In the genomic region with DNA sequence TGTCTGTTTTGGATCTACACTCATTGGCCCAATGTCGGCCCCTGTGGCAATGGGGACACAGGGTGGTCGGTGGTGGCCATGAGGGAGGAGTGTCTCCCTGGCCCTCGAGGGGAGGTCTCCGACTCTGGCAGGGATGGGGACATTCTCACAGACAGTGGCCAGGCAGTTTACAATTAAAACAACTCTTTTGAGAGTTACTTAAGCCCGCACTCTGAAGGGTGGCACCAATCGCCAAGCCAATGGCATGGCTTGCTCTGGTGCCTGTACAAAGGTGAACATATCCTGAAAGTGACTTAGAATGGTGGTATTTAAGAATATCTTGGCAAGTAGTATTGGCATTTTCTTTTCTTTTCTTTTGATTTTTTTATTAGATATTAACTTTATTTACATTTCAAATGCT, we compare ENCODE assay signal across 31 mouse cellular contexts.
"Had no signal": no experiment of that assay in that cellular context is flagged by ENCODE, and none has a peak within 500 bp of the region (broad histone marks: within the 10 kb centered on the region; RNA-seq: fewer than 3 reads in every experiment).

No protein-coding gene starts in this region.

- H3K36me3 ChIP-seq: limb, embryonic 10.5 days; limb, embryonic 12.5 days; limb, embryonic 13.5 days; limb, embryonic 15.5 days; liver, embryonic 12.5 days; liver, embryonic 13.5 days; liver, embryonic 15.5 days; lung, embryonic 15.5 days; midbrain, embryonic 10.5 days; midbrain, embryonic 12.5 days; midbrain, embryonic 13.5 days; midbrain, embryonic 15.5 days; neural tube, embryonic 12.5 days had no signal

- H3K4me1 ChIP-seq: limb, embryonic 10.5 days; limb, embryonic 12.5 days; limb, embryonic 13.5 days; limb, embryonic 15.5 days; liver, embryonic 12.5 days; liver, embryonic 13.5 days; liver, embryonic 15.5 days; lung, embryonic 15.5 days; megakaryocyte, embryonic 14.5 days; midbrain, embryonic 10.5 days; midbrain, embryonic 12.5 days; midbrain, embryonic 13.5 days; midbrain, embryonic 15.5 days; neural tube, embryonic 12.5 days had no signal

- ATAC-seq: liver, embryonic 12.5 days; liver, postnatal 0 days; lung, postnatal 0 days; midbrain, embryonic 13.5 days; midbrain, embryonic 15.5 days; midbrain, embryonic 16.5 days had no signal

- H3K4me3 ChIP-seq: limb, embryonic 10.5 days; limb, embryonic 12.5 days; limb, embryonic 13.5 days; limb, embryonic 15.5 days; liver, embryonic 12.5 days; liver, embryonic 13.5 days; liver, embryonic 15.5 days; lung, embryonic 15.5 days; megakaryocyte, embryonic 14.5 days; midbrain, embryonic 10.5 days; midbrain, embryonic 12.5 days; midbrain, embryonic 13.5 days; midbrain, embryonic 15.5 days; myocyte; neural tube, embryonic 12.5 days had no signal

- H3K9me3 ChIP-seq: limb, embryonic 10.5 days; limb, embryonic 12.5 days; limb, embryonic 15.5 days; liver, embryonic 13.5 days; liver, embryonic 15.5 days; lung, embryonic 15.5 days; midbrain, embryonic 15.5 days; neural tube, embryonic 12.5 days had no signal

- H3K27me3 ChIP-seq: limb, embryonic 12.5 days; limb, embryonic 13.5 days; limb, embryonic 15.5 days; liver, embryonic 12.5 days; liver, embryonic 13.5 days; liver, embryonic 15.5 days; lung, embryonic 15.5 days; megakaryocyte, embryonic 14.5 days; midbrain, embryonic 12.5 days; midbrain, embryonic 13.5 days; midbrain, embryonic 15.5 days; neural tube, embryonic 12.5 days had no signal

- DNase-seq: left cerebral cortex, postnatal 4 days; liver; liver, embryonic 13.5 days; liver, postnatal 0 days; lung, adult 18-20 months; lung, adult 2 months; lung, embryonic 14.5 days; lung, postnatal 10 days; lung, postnatal 14 days; lung, postnatal 36 days; lung, postnatal 4 days; midbrain, embryonic 14.5 days had no signal

- H3K4me2 ChIP-seq: limb, embryonic 12.5 days; limb, embryonic 13.5 days; limb, embryonic 15.5 days; liver, embryonic 12.5 days; liver, embryonic 13.5 days; liver, embryonic 15.5 days; lung, embryonic 14.5 days; lung, embryonic 15.5 days; midbrain, embryonic 11.5 days; midbrain, embryonic 12.5 days; midbrain, embryonic 13.5 days; midbrain, embryonic 15.5 days; neural tube, embryonic 12.5 days had no signal

- H3K27ac ChIP-seq: limb, embryonic 10.5 days; limb, embryonic 12.5 days; limb, embryonic 13.5 days; limb, embryonic 15.5 days; liver, embryonic 12.5 days; liver, embryonic 13.5 days; liver, embryonic 14.5 days; liver, embryonic 15.5 days; lung, embryonic 15.5 days; macrophage; midbrain, embryonic 10.5 days; midbrain, embryonic 12.5 days; midbrain, embryonic 13.5 days; midbrain, embryonic 15.5 days; neural tube, embryonic 12.5 days had no signal

- H3K9ac ChIP-seq: limb, embryonic 12.5 days; limb, embryonic 13.5 days; limb, embryonic 15.5 days; liver, embryonic 12.5 days; liver, embryonic 13.5 days; liver, embryonic 14.5 days; liver, embryonic 15.5 days; liver, postnatal 0 days; lung, embryonic 14.5 days; lung, embryonic 15.5 days; midbrain, embryonic 12.5 days; midbrain, embryonic 13.5 days; midbrain, embryonic 15.5 days; neural tube, embryonic 12.5 days had no signal
